Mouse (Mus musculus): ENCODE measurements around the gene Hoxd1.

GRCm38 (mm10) chr2:74714156-74714789 lies 48.5 kb upstream of the Hoxd1 start:
- no peak for TF ChIP-seq EP300 (IDR thresholded peaks at IDR 0.05; ENCODE audit: low read depth)
- no peak for TF ChIP-seq CTCF (IDR thresholded peaks at IDR 0.05; ENCODE audit: low read depth)
